Mouse (Mus musculus) ES-E14 (cell line): Measurements from ENCODE around the gene Slf2.

Experiments used
- CHD2 ChIP-seq: IDR thresholded peaks from 2 replicates; pipeline ENCODE4 v1.6.1; 2014; ENCODE audit warnings: mild to moderate bottlenecking, low read depth, low read length, inconsistent platforms
- HCFC1 ChIP-seq: IDR thresholded peaks from 2 replicates; pipeline ENCODE4 v1.6.1; 2012; ENCODE audit warnings: low read length, inconsistent platforms, borderline replicate concordance; ENCODE audit not compliant: insufficient read depth
- MAFK ChIP-seq: IDR thresholded peaks from 2 replicates; pipeline ENCODE4 v1.6.1; 2014; ENCODE audit warnings: mild to moderate bottlenecking, low read depth, low read length, inconsistent platforms; ENCODE audit not compliant: insufficient read depth
- ZC3H11A ChIP-seq: IDR thresholded peaks from 2 replicates; pipeline ENCODE4 v1.6.1; 2012; ENCODE audit warnings: low read depth, mild to moderate bottlenecking, inconsistent platforms, low read length, borderline replicate concordance
- ZNF384 ChIP-seq: IDR thresholded peaks from 2 replicates; pipeline ENCODE4 v1.6.1; 2012; ENCODE audit warnings: low read depth, low read length, inconsistent platforms

- peak; percentile 78 for TF ChIP-seq CHD2
- TF ChIP-seq MAFK: no peak
- TF ChIP-seq ZC3H11A: no peak
- TF ChIP-seq ZNF384: no peak
- no peak; the same call in 1 of the 2 replicates for TF ChIP-seq HCFC1
These were observed at the start of gene Slf2 for GRCm38 (mm10) chr19:44930744-44931453.
